Mouse (Mus musculus) lung, adult 2 months (tissue): ENCODE measurements around the gene Dnaja1. TPM values are rescaled to one million over a fixed set of nuclear protein-coding genes. Genes with fewer than 3 reads are reported as not detected.
A peak's percentile ranks its signal among the peaks of the same experiment; 100 is the strongest.

Experiments
- DNase-seq: peaks from one replicate; pipeline ENCODE4 v3.0.0; 2022
- H3K4me1 ChIP-seq: fragments of 200-500 bp; 2 replicates; pipeline ENCODE4 v1.6.1; 2011; ENCODE audit warnings: low read length; ENCODE audit not compliant: control insufficient read depth, insufficient read depth
- H3K4me3 ChIP-seq: fragments of 200-500 bp; replicated peaks from 2 replicates; pipeline ENCODE3; 2011; ENCODE audit warnings: low read depth, mild to moderate bottlenecking, control low read depth, low read length; ENCODE audit errors: extremely low read depth
- CTCF ChIP-seq: fragments of 200-500 bp; IDR thresholded peaks from 2 replicates; pipeline ENCODE4 v1.5.1; 2011; ENCODE audit warnings: mild to moderate bottlenecking, low read length, control low read depth; ENCODE audit not compliant: insufficient read depth
- POLR2A ChIP-seq: fragments of 200-500 bp; IDR thresholded peaks from 2 replicates; pipeline ENCODE4 v1.6.1; 2011; ENCODE audit warnings: low read depth, mild to moderate bottlenecking, control low read depth, low read length, borderline replicate concordance; ENCODE audit errors: extremely low read depth
- WGBS: fragments of 180-500 bp; shearing (Covaris S2); methylation state at CpG from one replicate; pipeline ENCODE4 v1.1.7; 2018; 5-methylcytosine and 5-hydroxymethylcytosine counted together
- polyA plus RNA-seq: library from polyadenylated mRNA; depleted of rRNA; stranded (reverse); fragments of >200 nt; gene quantifications from 2 replicates; pipeline ENCODE4 v1.2.3, GENCODE M21; 2012

Gene Dnaja1
- polyA plus RNA-seq, 1 experiment = 8.5 TPM

- Histone ChIP-seq H3K4me3 (no peak overlapping the region), H3K4me1 (peaks cover 2% of the 10 kb centered on the region; the same call in 1 of the 2 replicates)
- TF ChIP-seq POLR2A = no peak
- TF ChIP-seq CTCF = no peak
- DNase-seq = no peak
Observed at GRCm38 (mm10) chr4:40731262-40731661, 9.3 kb downstream of the Dnaja1 start.

DNA sequence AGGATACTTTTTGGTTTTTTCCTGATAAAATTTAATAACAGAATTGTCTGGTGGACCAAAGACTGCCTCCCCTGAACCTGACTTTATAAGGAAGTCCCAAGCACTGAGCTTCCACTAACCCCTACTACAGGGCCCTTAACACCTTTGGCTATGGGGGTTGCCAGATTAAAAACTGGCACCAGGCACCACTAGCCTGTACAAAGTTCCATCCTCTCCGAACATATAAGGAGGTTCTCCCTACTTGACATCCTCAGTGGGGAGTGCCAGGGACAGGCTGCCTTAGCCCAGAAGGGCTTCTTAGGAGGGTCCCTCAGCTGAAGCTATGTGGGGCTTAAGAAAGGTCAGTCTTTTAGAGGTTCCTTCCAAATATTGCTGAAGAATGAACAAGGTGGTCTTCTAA is 13.4 kb downstream of the Dnaja1 start:
- H3K4me1 ChIP-seq = no peaks in the 10 kb centered on the region
- H3K4me3 ChIP-seq = no peak overlapping the region
- WGBS = 66% methylated on average over 1 of the region's 1 CpGs
- TF ChIP-seq POLR2A (no peak), CTCF (no peak)
- DNase-seq = no peak

- H3K4me1 ChIP-seq = no peaks in the 10 kb centered on the region
- DNase-seq = no peak
- no peak for TF ChIP-seq POLR2A
- TF ChIP-seq CTCF = no peak
- peak overlapping the region; percentile 80 for H3K4me3 ChIP-seq
- under 1% methylated on average over 39 of the region's 39 CpGs for WGBS
Observed at GRCm38 (mm10) chr4:40757157-40757779, 35.3 kb downstream of the Dnaja1 start.

GRCm38 (mm10) chr4:40757780-40758420 is 36.0 kb downstream of the Dnaja1 start, which contains the start of gene Smu1:
Gene Smu1 (minus strand): TSS chr4:40757923.
- Histone ChIP-seq H3K4me3 (peak within 1 kb of the TSS; percentile 80), H3K4me1 (no peaks in the 10 kb centered on the region)
- peak; percentile 85 for TF ChIP-seq POLR2A
- no peak for TF ChIP-seq CTCF
- DNase-seq = peak; percentile 96
- WGBS = under 1% methylated on average over 40 of the region's 40 CpGs

DNA sequence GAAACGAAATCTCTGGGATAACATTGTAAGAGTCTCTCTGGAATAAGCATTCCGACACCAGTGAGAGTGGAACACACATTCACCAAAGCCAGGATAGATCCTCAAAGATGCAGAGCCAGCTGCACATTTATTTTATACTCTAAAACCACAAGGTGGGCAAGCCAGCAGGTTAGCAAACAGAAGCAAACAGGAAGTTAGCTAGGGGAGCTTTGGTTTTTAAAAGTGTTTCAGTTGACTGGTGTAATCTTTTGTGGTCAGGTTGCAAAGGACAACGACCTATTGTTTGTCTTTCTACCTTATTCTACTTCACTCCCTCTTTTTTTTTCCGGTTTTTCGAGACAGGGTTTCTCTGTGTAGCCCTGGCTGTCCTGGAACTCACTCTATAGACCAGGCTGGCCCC is 37.9 kb downstream of the Dnaja1 start:
- Histone ChIP-seq H3K4me1 (no peaks in the 10 kb centered on the region), H3K4me3 (no peak overlapping the region)
- no peak for DNase-seq
- TF ChIP-seq POLR2A = no peak
- TF ChIP-seq CTCF = no peak
- WGBS = 39% methylated on average over 5 of the region's 5 CpGs

DNA sequence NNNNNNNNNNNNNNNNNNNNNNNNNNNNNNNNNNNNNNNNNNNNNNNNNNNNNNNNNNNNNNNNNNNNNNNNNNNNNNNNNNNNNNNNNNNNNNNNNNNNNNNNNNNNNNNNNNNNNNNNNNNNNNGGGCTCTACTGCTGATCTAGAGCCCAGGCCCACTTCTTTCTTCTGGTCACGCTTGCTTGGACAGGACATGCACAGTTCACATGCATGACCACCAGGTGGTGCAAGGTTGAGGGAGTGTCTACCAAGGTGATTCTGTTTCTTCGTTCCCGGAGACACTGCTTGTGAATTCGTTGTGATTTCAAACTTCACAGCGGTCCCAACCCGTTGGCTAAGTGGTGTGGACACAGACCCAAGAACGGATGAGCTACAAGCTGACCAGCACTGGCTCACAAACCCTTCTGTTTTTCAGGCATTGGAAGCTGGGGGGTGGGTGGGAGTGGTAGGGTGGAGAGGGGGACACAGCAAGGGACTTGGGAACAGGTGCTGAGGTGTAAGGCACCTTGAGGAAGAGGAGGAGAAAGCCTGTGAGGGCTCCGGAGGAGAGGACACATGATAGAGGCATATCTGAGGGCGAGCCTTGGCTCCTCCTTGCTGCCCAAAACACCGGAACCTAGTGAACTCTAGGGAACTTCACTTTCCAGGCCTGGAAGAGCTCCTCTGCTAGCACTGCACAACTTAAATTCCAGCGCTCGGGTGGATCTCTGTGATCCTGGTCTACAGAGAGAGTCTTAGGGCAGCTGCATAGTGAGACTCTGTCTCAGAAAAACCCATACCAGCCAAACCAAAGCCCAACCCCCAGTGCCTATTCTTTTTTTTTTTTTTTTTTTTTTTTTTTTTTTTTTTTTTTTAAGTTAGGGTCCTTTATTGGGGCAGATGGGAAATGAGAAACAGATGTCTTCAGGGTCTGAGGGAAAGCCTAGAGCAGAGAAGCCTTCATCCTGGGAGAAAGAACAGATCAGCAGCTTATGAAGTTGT is 52.6 kb downstream of the Dnaja1 start:
- peak; percentile 75 for DNase-seq
- H3K4me1 ChIP-seq = peaks cover 14% of the 10 kb centered on the region
- no peak overlapping the region for H3K4me3 ChIP-seq
- 10% methylated on average over 12 of the region's 12 CpGs for WGBS
- TF ChIP-seq CTCF (peak; percentile 96), POLR2A (no peak)

GRCm38 (mm10) chr4:40776416-40776815 is 54.5 kb downstream of the Dnaja1 start:
- TF ChIP-seq POLR2A (no peak), CTCF (no peak)
- no peak for DNase-seq
- Histone ChIP-seq H3K4me1 (peaks cover 14% of the 10 kb centered on the region), H3K4me3 (no peak overlapping the region)
- 55% methylated on average over 4 of the region's 4 CpGs for WGBS

DNA sequence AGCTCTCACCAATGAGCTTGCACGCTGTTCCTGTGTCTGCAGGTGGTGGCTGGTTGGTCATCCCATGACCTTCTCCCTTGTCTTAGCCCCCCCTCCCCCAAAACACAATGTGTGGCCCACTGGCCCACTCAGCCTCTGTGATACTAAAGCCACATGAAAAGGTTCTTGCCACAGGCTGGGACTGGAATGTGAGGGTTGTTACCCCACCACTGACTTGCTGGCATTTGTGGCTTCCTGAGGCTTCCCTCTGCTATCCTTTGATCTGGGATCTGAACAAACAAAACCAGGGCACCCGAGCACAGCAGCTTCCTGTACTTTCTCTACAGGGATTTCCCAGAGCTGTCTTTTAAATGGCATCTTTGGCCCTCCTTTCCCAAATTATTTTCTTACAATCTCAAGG is 55.2 kb downstream of the Dnaja1 start:
- WGBS = 47% methylated on average over 2 of the region's 2 CpGs
- DNase-seq = no peak
- Histone ChIP-seq H3K4me1 (peaks cover 19% of the 10 kb centered on the region), H3K4me3 (no peak overlapping the region)
- TF ChIP-seq POLR2A (no peak), CTCF (no peak)

- H3K4me3 ChIP-seq = no peak overlapping the region
- no peak for DNase-seq
- 75% methylated on average over 6 of the region's 6 CpGs for WGBS
- peaks cover 17% of the 10 kb centered on the region for H3K4me1 ChIP-seq
- TF ChIP-seq POLR2A = no peak
- TF ChIP-seq CTCF = peak; percentile 16; the same call in 1 of the 2 replicates
Observed at GRCm38 (mm10) chr4:40778656-40779055, 56.7 kb downstream of the Dnaja1 start.

GRCm38 (mm10) chr4:40781143-40781542 is 59.2 kb downstream of the Dnaja1 start:
- DNase-seq = no peak
- no peak overlapping the region for H3K4me3 ChIP-seq
- 18% methylated on average over 3 of the region's 3 CpGs for WGBS
- peaks cover 10% of the 10 kb centered on the region for H3K4me1 ChIP-seq
- TF ChIP-seq CTCF (no peak), POLR2A (no peak)
